ENCODE assay signal across 31 mouse cellular contexts in the genomic region with DNA sequence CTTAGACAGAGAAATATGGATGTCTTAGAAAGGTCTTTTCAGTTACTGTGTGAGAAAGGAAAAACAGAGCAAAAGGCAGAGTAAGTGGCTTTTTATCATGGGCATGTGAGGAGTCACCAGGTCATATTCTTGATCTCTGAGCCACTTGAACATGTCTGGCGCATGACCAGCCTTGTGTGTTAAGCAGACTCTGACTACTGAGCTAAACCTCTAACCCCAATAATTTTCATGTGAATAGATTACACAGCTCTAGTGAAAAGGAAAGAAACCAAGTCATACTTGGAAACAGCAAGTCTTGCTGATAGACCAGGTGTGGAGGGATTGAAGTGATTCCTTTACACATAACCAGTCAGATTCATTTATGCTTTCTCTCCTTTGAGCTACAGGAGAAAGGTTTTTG.
"Had no signal": no experiment of that assay in that cellular context is flagged by ENCODE, and none has a peak within 500 bp of the region (broad histone marks: within the 10 kb centered on the region; RNA-seq: fewer than 3 reads in every experiment).

No protein-coding gene starts in this region.

- H3K4me2 ChIP-seq: heart, embryonic 11.5 days; heart, embryonic 12.5 days; heart, embryonic 13.5 days; heart, embryonic 15.5 days; hindbrain, embryonic 12.5 days; hindbrain, embryonic 13.5 days; hindbrain, embryonic 14.5 days; hindbrain, embryonic 15.5 days; intestine, embryonic 15.5 days; kidney, embryonic 15.5 days had no signal

- H3K9ac ChIP-seq: heart, embryonic 12.5 days; heart, embryonic 13.5 days; heart, embryonic 15.5 days; hindbrain, embryonic 12.5 days; hindbrain, embryonic 13.5 days; hindbrain, embryonic 14.5 days; hindbrain, embryonic 15.5 days; intestine, embryonic 15.5 days; kidney, embryonic 15.5 days had no signal

- DNase-seq: heart, postnatal 14 days; heart, postnatal 36 days; heart, postnatal 4 days; kidney, adult 11 months; kidney, adult 18-20 months; kidney, adult 2 months; kidney, adult 8-10 months; kidney, adult 9 months; kidney, postnatal 10 days; kidney, postnatal 14 days; kidney, postnatal 25 days; kidney, postnatal 4 days; layer of hippocampus, adult 9-11 months; layer of hippocampus, postnatal 36 days had no signal

- H3K9me3 ChIP-seq: heart, embryonic 10.5 days; heart, embryonic 12.5 days; heart, embryonic 13.5 days; heart, embryonic 15.5 days; hindbrain, embryonic 10.5 days; hindbrain, embryonic 12.5 days; hindbrain, embryonic 13.5 days; hindbrain, embryonic 15.5 days; intestine, embryonic 15.5 days; kidney, embryonic 15.5 days had no signal

- H3K4me3 ChIP-seq: heart, embryonic 10.5 days; heart, embryonic 12.5 days; heart, embryonic 13.5 days; heart, embryonic 15.5 days; hindbrain, embryonic 10.5 days; hindbrain, embryonic 12.5 days; hindbrain, embryonic 13.5 days; hindbrain, embryonic 15.5 days; intestine, embryonic 15.5 days; kidney, embryonic 15.5 days; layer of hippocampus, adult 2 months; left cerebral cortex, adult 2 months had no signal

- H3K27me3 ChIP-seq: heart, embryonic 12.5 days; heart, embryonic 13.5 days; heart, embryonic 15.5 days; hindbrain, embryonic 12.5 days; hindbrain, embryonic 13.5 days; hindbrain, embryonic 15.5 days; intestine, embryonic 15.5 days; kidney, embryonic 15.5 days had no signal

- H3K36me3 ChIP-seq: heart, embryonic 10.5 days; heart, embryonic 12.5 days; heart, embryonic 13.5 days; heart, embryonic 15.5 days; hindbrain, embryonic 10.5 days; hindbrain, embryonic 12.5 days; hindbrain, embryonic 13.5 days; hindbrain, embryonic 15.5 days; intestine, embryonic 15.5 days; kidney, embryonic 15.5 days had no signal

- H3K27ac ChIP-seq: heart, embryonic 10.5 days; heart, embryonic 13.5 days; heart, embryonic 15.5 days; hindbrain, embryonic 10.5 days; hindbrain, embryonic 12.5 days; hindbrain, embryonic 13.5 days; hindbrain, embryonic 14.5 days; hindbrain, embryonic 15.5 days; intestine, embryonic 15.5 days; kidney, embryonic 15.5 days; kidney, postnatal 0 days; layer of hippocampus, adult 2 months; left cerebral cortex, adult 2 months had no signal

- ATAC-seq: hindbrain, embryonic 16.5 days; inflammation-experienced regulatory T-cells, adult 6 months; intestine, embryonic 15.5 days had no signal
